Mouse (Mus musculus): ENCODE measurements around the gene Rtf1. TPM values are rescaled to one million over a fixed set of nuclear protein-coding genes. Genes with fewer than 3 reads are reported as not detected.
A peak's percentile ranks its signal among the peaks of the same experiment; 100 is the strongest.
"Not testable (repeated sequence)": the region's sequence is repeated elsewhere in the genome, so short reads cannot be mapped to it uniquely, and the experiment has no call there.

Gene Rtf1
- total RNA-seq (2017), result 42.6 and 48.0 TPM in 2 replicates

GRCm38 (mm10) chr2:119674525-119675214 is at the start of gene Rtf1:
Rtf1 (plus strand) TSS chr2:119675068.
- ATAC-seq (replicated peaks; ENCODE audit: low read depth, poor library complexity, severe bottlenecking), result peak; percentile 91

- ATAC-seq (replicated peaks; ENCODE audit: low read depth, poor library complexity, severe bottlenecking), result peak; percentile 52; the same call in 1 of the 2 replicates
These were observed 38.1 kb upstream of the Rtf1 start for GRCm38 (mm10) chr2:119636781-119637180.

- no peak for ATAC-seq (replicated peaks; ENCODE audit: low read depth, poor library complexity, severe bottlenecking)
These were observed 33.5 kb upstream of the Rtf1 start for GRCm38 (mm10) chr2:119641214-119641912.

GRCm38 (mm10) chr2:119644254-119644653 is 30.6 kb upstream of the Rtf1 start:
- no peak for ATAC-seq (replicated peaks; ENCODE audit: low read depth, poor library complexity, severe bottlenecking)

- ATAC-seq (replicated peaks; ENCODE audit: low read depth, poor library complexity, severe bottlenecking), result peak; percentile 91
These were observed 12.4 kb upstream of the Rtf1 start, which contains the start of gene Ndufaf1 for GRCm38 (mm10) chr2:119662220-119663182. Ndufaf1 (minus strand) TSS chr2:119662827.

GRCm38 (mm10) chr2:119665744-119666143 is 9.1 kb upstream of the Rtf1 start:
- ATAC-seq (replicated peaks; ENCODE audit: low read depth, poor library complexity, severe bottlenecking), result not testable (repeated sequence)

GRCm38 (mm10) chr2:119669010-119669409 is 5.9 kb upstream of the Rtf1 start:
- ATAC-seq (replicated peaks; ENCODE audit: low read depth, poor library complexity, severe bottlenecking), result no peak

GRCm38 (mm10) chr2:119675215-119675784 is 432 bp downstream of the Rtf1 start:
- peak; percentile 67 for ATAC-seq (replicated peaks; ENCODE audit: low read depth, poor library complexity, severe bottlenecking)

GRCm38 (mm10) chr2:119675831-119676230 is 963 bp downstream of the Rtf1 start:
- ATAC-seq (replicated peaks; ENCODE audit: low read depth, poor library complexity, severe bottlenecking), result no peak

GRCm38 (mm10) chr2:119683706-119684105 is 8.8 kb downstream of the Rtf1 start:
- no peak for ATAC-seq (replicated peaks; ENCODE audit: low read depth, poor library complexity, severe bottlenecking)

GRCm38 (mm10) chr2:119692003-119692701 is 17.3 kb downstream of the Rtf1 start:
- ATAC-seq (replicated peaks; ENCODE audit: low read depth, poor library complexity, severe bottlenecking), result no peak

GRCm38 (mm10) chr2:119694826-119695225 is 20.0 kb downstream of the Rtf1 start:
- no peak for ATAC-seq (replicated peaks; ENCODE audit: low read depth, poor library complexity, severe bottlenecking)

- ATAC-seq (replicated peaks; ENCODE audit: low read depth, poor library complexity, severe bottlenecking), result no peak
These were observed 21.2 kb downstream of the Rtf1 start for GRCm38 (mm10) chr2:119696111-119696510.

GRCm38 (mm10) chr2:119698472-119698871 is 23.6 kb downstream of the Rtf1 start:
- ATAC-seq (replicated peaks; ENCODE audit: low read depth, poor library complexity, severe bottlenecking), result peak; percentile 65

GRCm38 (mm10) chr2:119699962-119700361 is 25.1 kb downstream of the Rtf1 start:
- no peak for ATAC-seq (replicated peaks; ENCODE audit: low read depth, poor library complexity, severe bottlenecking)

- no peak for ATAC-seq (replicated peaks; ENCODE audit: low read depth, poor library complexity, severe bottlenecking)
These were observed 28.3 kb downstream of the Rtf1 start for GRCm38 (mm10) chr2:119703171-119703570.

- no peak for ATAC-seq (replicated peaks; ENCODE audit: low read depth, poor library complexity, severe bottlenecking)
These were observed 32.8 kb downstream of the Rtf1 start for GRCm38 (mm10) chr2:119707676-119708075.

GRCm38 (mm10) chr2:119710011-119710410 is 35.1 kb downstream of the Rtf1 start:
- ATAC-seq (replicated peaks; ENCODE audit: low read depth, poor library complexity, severe bottlenecking), result no peak

GRCm38 (mm10) chr2:119715868-119716267 is 41.0 kb downstream of the Rtf1 start:
- ATAC-seq (replicated peaks; ENCODE audit: low read depth, poor library complexity, severe bottlenecking), result not testable (repeated sequence)

All from common myeloid progenitor, adult 5-6 weeks (primary cell).